Mouse (Mus musculus) thymus, postnatal 36 days (tissue): ENCODE measurements at regions not wholly inside any gene's neighbourhood (a gene's known extent, or its start where the extent isn't known, plus 50 kb on each side); places are given as distances from the start of the nearest gene placed in this dataset.

Experiments
- DNase-seq, 2 experiments: peaks; one replicate each; pipeline ENCODE4 v3.0.0; 2022; ENCODE audit warnings: mixed read lengths in 2 of 2

GRCm38 (mm10) chr12:106426631-106427030 is 416.6 kb downstream of the Vrk1 start:
- DNase-seq = no peak

DNA sequence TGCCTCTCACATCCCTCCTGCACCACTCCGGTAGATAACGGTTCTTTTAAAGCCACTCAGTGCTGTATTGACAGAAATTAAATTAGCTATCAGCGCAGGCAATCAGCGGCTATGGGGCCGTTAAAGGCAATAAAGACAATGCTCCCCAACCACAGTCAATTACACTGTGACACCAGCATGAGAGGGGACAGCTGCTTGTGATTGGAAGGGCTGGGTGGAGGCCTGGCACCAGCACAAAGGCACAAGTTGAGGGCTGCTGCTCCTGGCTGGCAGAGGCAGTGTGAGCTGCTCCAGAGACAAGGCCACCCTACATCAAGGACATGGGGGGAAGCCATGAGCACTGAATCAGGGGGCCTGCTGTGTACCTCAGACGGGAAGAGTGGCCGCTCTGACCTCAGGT is 420.0 kb downstream of the Vrk1 start:
- no peak for DNase-seq

DNA sequence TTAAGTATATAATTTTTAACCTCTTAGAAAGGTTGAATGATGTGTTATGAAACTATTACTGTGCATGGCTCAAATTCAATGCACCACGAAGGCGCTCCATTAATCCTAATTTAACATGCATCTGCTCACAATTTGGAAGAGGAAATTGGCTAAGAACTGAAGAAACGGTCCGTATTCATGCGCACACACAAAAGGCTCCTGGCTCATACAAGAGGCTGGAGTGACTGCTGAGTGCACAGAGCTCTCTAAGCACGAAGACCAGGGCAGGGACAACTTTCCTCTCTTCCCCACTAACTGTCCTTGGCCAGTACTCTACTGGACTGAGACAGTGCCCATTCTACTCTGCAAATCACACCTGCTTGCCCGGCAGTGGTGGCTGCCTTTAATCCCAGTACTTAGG is 435.1 kb downstream of the Vrk1 start:
- no peak for DNase-seq

GRCm38 (mm10) chr12:106445976-106446375 is 435.9 kb downstream of the Vrk1 start:
- DNase-seq = no peak

DNA sequence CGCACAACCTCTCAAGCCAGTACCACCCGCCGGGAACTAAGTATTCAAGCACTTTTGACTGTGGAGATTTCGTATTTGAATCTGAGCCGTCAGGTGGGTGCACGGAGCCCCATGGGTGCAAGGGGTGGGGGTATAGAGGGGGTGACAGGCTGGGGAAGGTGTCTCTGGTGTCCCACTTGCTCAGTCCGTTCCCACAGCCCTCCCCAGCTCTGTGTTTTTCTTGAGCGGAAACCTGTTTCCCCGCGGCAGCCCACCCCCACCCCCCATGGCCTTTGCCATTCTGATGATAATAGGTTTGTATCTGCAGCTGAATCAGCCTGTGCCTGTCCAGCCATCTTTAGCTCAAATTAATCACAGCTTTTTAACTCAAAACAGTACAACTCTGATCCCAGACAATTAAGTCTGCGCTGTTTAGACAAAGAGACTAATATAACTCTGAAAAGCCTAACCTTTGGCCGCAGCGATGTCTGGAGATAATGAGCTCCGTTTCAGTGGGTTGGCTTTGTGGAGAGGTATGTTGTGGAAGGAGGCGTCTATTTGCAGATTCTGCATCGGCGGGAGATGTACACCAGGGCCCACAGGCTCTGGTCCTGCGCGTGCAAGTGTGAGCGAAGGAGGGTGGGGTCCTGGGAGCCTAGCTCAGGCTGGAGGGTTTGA is 437.0 kb downstream of the Vrk1 start:
- DNase-seq = no peak

DNA sequence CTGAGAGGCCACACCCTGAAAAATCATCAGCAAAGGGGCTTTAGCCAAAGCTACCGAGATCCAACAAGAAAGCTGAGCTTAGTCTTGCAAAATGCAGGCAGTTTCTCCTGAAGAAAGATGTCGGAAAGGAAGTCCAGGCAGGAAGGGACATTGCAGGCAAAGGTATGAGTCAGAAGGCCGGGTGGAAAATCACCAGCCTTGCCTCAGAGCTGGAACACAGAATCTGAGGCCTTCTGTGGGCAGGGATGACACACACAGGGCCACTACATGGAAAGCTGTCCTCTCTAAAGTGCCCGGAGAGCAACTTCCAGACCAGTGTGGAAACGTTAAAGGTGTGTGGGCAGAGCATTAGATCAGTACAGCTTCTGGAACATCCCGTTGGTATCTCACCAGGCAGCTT is 438.5 kb downstream of the Vrk1 start:
- DNase-seq = no peak

DNA sequence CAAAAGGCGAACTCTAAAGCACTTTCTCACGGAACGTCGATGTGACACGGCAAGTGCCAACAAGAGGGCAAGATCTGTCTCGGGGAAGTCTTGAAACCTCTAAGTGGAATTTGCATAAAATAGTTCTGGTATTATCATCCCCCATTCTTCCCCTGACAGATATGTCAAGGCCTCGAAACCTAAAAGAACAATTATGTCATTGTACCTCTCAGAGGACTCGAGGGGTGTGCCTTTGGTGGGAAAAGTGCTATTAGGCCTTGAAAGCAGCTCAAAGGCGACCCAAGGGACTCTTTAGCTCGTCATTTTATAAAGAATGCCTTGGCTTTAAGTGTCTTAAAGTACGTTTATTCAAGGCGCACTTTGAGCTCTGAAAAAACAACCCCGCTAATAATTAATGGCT is 443.5 kb downstream of the Vrk1 start:
- no peak for DNase-seq

- DNase-seq = no peak
Observed at GRCm38 (mm10) chr12:106458215-106458614, 448.2 kb downstream of the Vrk1 start.

- DNase-seq = no peak
Observed at GRCm38 (mm10) chr12:106460650-106461049, 450.6 kb downstream of the Vrk1 start.

GRCm38 (mm10) chr12:106462281-106462680 is 452.3 kb downstream of the Vrk1 start:
- DNase-seq = no peak

- DNase-seq = no peak
Observed at GRCm38 (mm10) chr12:106464701-106465100, 454.7 kb downstream of the Vrk1 start.

- DNase-seq = no peak
Observed at GRCm38 (mm10) chr12:106468173-106468860, 458.3 kb downstream of the Vrk1 start.

GRCm38 (mm10) chr12:106474501-106475165 is 464.6 kb downstream of the Vrk1 start:
- peak; percentile 31 to 33 for DNase-seq

DNA sequence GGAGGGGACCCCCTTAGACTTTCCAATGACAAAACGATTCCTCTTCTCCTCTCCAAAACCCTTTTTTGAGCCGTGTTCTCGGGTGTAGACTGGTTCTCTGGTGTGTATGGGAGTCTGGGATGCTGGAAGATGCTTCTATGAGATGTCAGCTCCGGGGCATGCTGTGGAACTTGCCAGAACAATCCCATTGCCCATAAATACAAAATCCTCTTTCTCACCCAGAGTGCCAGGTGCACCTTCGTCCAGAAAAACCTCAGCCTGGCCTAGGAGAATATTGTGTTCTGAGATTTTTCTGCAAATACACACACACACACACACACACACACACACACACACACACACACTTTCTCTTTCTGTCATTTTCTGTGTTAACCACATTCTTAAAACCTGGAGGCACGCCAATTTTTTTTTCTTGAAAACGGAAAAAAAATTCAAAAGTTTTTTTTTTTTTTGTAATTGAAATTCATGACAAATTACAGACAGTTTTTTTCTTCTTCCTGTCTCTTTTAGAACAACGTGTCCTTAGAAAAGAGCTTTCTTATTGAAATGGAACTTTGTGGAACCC is 465.5 kb downstream of the Vrk1 start:
- no peak for DNase-seq

DNA sequence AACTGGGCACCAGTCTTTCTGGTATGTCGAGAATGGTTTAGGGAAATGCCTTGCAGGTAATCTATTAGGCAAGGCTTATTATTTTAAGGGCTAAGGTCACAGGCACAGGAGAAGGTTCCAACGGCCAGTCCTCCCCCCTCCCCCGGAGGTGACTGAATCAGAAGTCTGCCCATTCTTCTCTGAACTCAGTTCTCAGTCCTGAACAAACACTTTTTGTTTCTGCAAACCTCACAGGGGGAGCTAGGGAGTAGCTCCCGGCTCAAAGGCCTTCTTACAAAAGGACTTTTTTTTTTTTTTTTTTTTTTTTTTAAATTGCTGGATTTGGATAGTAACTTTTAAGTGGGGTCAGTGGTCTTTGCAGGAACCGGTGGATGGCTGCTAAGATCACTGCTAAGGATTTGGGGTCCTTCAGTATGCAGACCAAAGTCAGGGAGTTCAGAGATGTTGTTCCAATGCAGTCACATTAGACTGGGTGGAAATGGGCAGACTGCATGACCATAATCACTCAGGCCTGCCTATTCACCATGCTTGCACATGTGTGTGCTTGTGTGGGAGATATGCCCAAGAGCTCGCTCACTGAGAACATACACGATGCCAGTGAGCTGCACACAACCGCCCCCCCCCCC is 467.1 kb downstream of the Vrk1 start:
- no peak for DNase-seq

GRCm38 (mm10) chr12:106477731-106478130 is 467.7 kb downstream of the Vrk1 start:
- no peak for DNase-seq

DNA sequence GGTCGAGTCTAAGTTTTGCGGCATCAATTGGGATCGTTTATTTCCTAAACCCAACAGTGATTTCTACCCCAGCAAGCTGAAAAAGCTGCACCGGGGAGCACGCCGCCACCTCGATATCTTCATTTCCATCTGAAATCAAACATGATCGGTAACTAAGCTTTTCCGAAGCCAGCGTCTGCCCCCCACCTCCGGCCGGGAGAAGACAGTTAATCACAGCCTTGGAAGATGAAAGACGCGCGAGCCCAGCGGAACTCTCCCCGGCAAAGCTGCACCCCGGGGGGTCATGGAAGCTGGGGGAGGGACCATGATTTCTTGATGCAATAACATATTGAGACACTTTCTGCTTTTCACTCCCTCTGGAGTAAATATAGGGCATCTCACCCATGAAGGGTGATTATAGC is 468.4 kb downstream of the Vrk1 start:
- no peak for DNase-seq

DNA sequence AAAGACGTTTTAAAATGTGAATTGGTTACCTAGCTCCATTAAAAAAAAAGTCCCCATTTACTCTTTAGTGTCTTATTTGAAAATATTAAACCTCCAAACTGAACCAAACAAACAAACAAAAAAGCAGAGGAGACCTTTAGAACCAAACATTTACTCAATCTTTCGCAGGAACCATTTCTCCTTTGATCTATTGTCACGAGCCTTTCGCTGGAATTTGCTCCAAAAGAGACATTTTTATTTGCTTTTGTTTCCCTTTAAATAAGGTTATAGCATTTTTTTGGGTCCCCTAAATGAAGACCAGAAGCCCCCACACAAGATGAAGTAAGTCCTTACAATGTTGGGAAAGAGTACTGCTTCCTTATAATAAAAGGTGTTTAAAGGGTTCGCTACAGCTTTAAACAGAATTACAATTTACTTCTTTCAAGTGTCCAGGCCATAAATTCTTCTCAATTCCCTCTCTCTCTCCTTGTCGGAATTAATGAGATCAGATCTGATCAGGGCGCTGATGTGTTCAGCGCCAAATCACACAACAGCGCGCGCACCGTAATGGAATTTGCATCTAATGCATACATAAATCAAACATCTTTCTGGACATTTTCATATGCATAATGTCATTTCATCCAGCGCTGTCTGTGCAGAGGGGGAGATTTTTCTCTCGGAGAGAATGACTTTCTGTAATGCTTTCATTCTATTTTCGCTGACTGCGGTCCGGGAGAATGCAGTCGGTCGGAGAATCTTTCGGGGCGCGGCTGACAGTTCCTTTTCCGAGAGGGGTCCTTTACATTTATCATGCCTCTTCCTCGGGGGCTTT is 469.2 kb downstream of the Vrk1 start:
- DNase-seq = no peak

GRCm38 (mm10) chr12:106479878-106480194 is 469.8 kb downstream of the Vrk1 start:
- DNase-seq = no peak

DNA sequence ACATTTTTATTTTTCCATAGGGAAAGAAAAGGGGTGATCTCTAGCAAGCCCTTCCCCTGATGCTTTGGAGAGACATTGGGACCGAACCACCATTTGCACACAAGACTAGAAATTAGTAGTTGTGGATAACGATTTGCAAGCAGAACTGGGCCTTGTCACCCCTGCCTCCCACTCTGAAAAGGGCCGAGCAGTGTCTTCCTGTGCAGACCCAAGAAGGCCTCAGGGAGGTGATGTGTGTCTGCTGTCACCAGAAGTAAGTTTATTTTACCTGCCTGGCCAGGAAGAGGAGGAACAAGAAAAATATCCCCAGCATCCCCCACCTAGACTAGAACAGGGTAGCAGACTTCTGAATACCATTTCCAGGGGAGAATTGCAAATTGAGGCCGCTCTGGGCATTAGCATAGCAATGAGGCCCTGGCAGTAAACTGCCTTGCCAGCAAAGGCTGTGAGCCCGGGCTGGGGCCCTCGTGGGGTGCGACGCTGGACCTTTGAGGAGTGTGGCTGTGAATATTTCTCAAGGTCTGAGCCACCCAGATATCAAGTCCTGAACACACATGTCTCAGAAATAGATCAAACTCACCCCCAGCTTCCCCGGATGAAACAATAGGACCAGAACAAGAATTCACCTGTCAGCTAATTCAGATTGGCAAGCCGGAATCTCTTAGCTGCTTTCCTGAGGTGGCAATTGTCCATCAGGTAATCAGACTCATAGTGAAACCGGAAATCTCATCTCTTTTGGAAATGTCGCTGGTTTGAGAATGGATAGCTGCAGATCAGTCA is 470.4 kb downstream of the Vrk1 start:
- DNase-seq = no peak

- no peak for DNase-seq
Observed at GRCm38 (mm10) chr12:106501622-106502327, 491.7 kb downstream of the Vrk1 start.
